Comparison of ENCODE assay signal across 9 mouse cellular contexts in genomic region chr11:60953803-60954202, GRCm38 (mm10). TPM values are rescaled to one million over a fixed set of nuclear protein-coding genes. Genes with fewer than 3 reads are reported as not detected.
DNase-seq lines count a peak whose midpoint lies in the region; ATAC-seq lines count a peak whose summit lies in the region.
"Had no signal": no experiment of that assay in that cellular context is flagged by ENCODE, and none has a peak within 500 bp of the region (broad histone marks: within the 10 kb centered on the region; RNA-seq: fewer than 3 reads in every experiment).

No protein-coding gene starts in this region.

- H3K4me2 ChIP-seq in forebrain, embryonic 11.5 days (ENCODE audit: low read depth, low read length, severe bottlenecking): no peak overlapping the region
- peak overlapping the region; percentile 24 for H3K4me2 ChIP-seq in heart, embryonic 15.5 days
- H3K4me2 ChIP-seq in liver, embryonic 12.5 days: no peak overlapping the region
- H3K4me2 ChIP-seq in neural tube, embryonic 11.5 days (ENCODE audit: low read depth): peak overlapping the region; percentile 20; the same call in 1 of the 2 replicates
- H3K4me2 ChIP-seq in stomach, embryonic 15.5 days: 0 out of 2 replicates have a peak overlapping the region, but pooled peaks have one; percentile 17

- ATAC-seq in forebrain, embryonic 11.5 days (replicated peaks; ENCODE audit: low FRiP score): peak; percentile 94
- peak; percentile 95 for ATAC-seq in heart, embryonic 15.5 days (replicated peaks; ENCODE audit: insufficient number of reproducible peaks, insufficient read depth, low FRiP score, low read depth)
- peak; percentile 85 for ATAC-seq in liver, embryonic 12.5 days
- peak; percentile 90 for ATAC-seq in neural tube, embryonic 11.5 days (ENCODE audit: insufficient read depth, low FRiP score, low TSS enrichment)
- ATAC-seq in stomach, embryonic 15.5 days (ENCODE audit: insufficient read depth, low FRiP score, low read depth): peak; percentile 95

- H3K36me3 ChIP-seq in forebrain, embryonic 11.5 days (ENCODE audit: control insufficient read depth, insufficient read depth, low read length): no peaks in the 10 kb centered on the region
- peaks cover 23% of the 10 kb centered on the region; the same call in 1 of the 2 replicates for H3K36me3 ChIP-seq in heart, embryonic 15.5 days
- peaks cover 47% of the 10 kb centered on the region for H3K36me3 ChIP-seq in liver, embryonic 12.5 days
- H3K36me3 ChIP-seq in neural tube, embryonic 11.5 days (ENCODE audit: control insufficient read depth, insufficient read depth, low read length): peaks cover 2% of the 10 kb centered on the region; the same call in 1 of the 2 replicates
- peaks cover 28% of the 10 kb centered on the region for H3K36me3 ChIP-seq in stomach, embryonic 15.5 days

- no peak overlapping the region for H3K4me3 ChIP-seq in forebrain, embryonic 11.5 days (ENCODE audit: low read depth, low read length)
- H3K4me3 ChIP-seq in heart, embryonic 15.5 days: no peak overlapping the region
- no peak overlapping the region for H3K4me3 ChIP-seq in liver, embryonic 12.5 days
- H3K4me3 ChIP-seq in neural tube, embryonic 11.5 days (ENCODE audit: low read depth, low read length): no peak overlapping the region
- H3K4me3 ChIP-seq in stomach, embryonic 15.5 days (replicated peaks): no peak overlapping the region

- peak; percentile 80 to 82 for DNase-seq in B cell, adult 2 months
- DNase-seq in c-Kit-positive CD71-positive TER-119-negative erythroid progenitor cells, embryonic 14.5 days (ENCODE audit: low read depth): peak; percentile 80
- DNase-seq in forebrain, embryonic 11.5 days (ENCODE audit: low spot score): peak; percentile 93
- DNase-seq in kidney, postnatal 14 days: peak; percentile 95
- DNase-seq in neural tube, embryonic 11.5 days (ENCODE audit: low spot score): peak; percentile 92

- WGBS in forebrain, embryonic 11.5 days: 6% methylated on average over 15 of the region's 15 CpGs
- 2% methylated on average over 15 of the region's 15 CpGs for WGBS in heart, embryonic 15.5 days
- 19% methylated on average over 15 of the region's 15 CpGs for WGBS in liver, embryonic 12.5 days (ENCODE audit: insufficient replicate concordance)
- WGBS in neural tube, embryonic 11.5 days: 10% methylated on average over 15 of the region's 15 CpGs
- WGBS in stomach, embryonic 15.5 days: 8% methylated on average over 15 of the region's 15 CpGs

- no peaks in the 10 kb centered on the region for H3K27me3 ChIP-seq in forebrain, embryonic 11.5 days (ENCODE audit: control insufficient read depth, insufficient read depth, low read length)
- H3K27me3 ChIP-seq in heart, embryonic 15.5 days: no peaks in the 10 kb centered on the region
- peaks cover 15% of the 10 kb centered on the region; the same call in 1 of the 2 replicates for H3K27me3 ChIP-seq in liver, embryonic 12.5 days (replicated peaks)
- H3K27me3 ChIP-seq in neural tube, embryonic 11.5 days (ENCODE audit: control insufficient read depth, insufficient read depth, low read length): no peaks in the 10 kb centered on the region
- no peaks in the 10 kb centered on the region for H3K27me3 ChIP-seq in stomach, embryonic 15.5 days (replicated peaks)

- H3K4me1 ChIP-seq in forebrain, embryonic 11.5 days (replicated peaks; ENCODE audit: control insufficient read depth, insufficient read depth, low read length): no peaks in the 10 kb centered on the region
- H3K4me1 ChIP-seq in heart, embryonic 15.5 days (replicated peaks): peaks cover 13% of the 10 kb centered on the region
- peaks cover 14% of the 10 kb centered on the region for H3K4me1 ChIP-seq in liver, embryonic 12.5 days
- H3K4me1 ChIP-seq in neural tube, embryonic 11.5 days (ENCODE audit: control insufficient read depth, insufficient read depth, low read length): no peaks in the 10 kb centered on the region; the same call in 1 of the 2 replicates
- H3K4me1 ChIP-seq in stomach, embryonic 15.5 days: no peaks in the 10 kb centered on the region

- no peaks in the 10 kb centered on the region for H3K9me3 ChIP-seq in forebrain, embryonic 11.5 days (ENCODE audit: control insufficient read depth, low read length)
- H3K9me3 ChIP-seq in heart, embryonic 15.5 days (replicated peaks): no peaks in the 10 kb centered on the region
- H3K9me3 ChIP-seq in liver, embryonic 12.5 days (replicated peaks): no peaks in the 10 kb centered on the region
- no peaks in the 10 kb centered on the region for H3K9me3 ChIP-seq in neural tube, embryonic 11.5 days (ENCODE audit: control insufficient read depth, low read length)
- no peaks in the 10 kb centered on the region for H3K9me3 ChIP-seq in stomach, embryonic 15.5 days
- H3K9me3 ChIP-seq: G1E had no signal

- H3K9ac ChIP-seq in forebrain, embryonic 11.5 days (ENCODE audit: low read length): no peak overlapping the region
- no peak overlapping the region for H3K9ac ChIP-seq in heart, embryonic 15.5 days
- H3K9ac ChIP-seq in liver, embryonic 12.5 days: no peak overlapping the region
- H3K9ac ChIP-seq in neural tube, embryonic 11.5 days (ENCODE audit: low read length): no peak overlapping the region
- H3K9ac ChIP-seq in stomach, embryonic 15.5 days: no peak overlapping the region

- no peak overlapping the region for H3K27ac ChIP-seq in forebrain, embryonic 11.5 days (ENCODE audit: low read depth, low read length)
- H3K27ac ChIP-seq in heart, embryonic 15.5 days: no peak overlapping the region
- no peak overlapping the region for H3K27ac ChIP-seq in liver, embryonic 12.5 days
- H3K27ac ChIP-seq in neural tube, embryonic 11.5 days (ENCODE audit: low read depth, low read length): no peak overlapping the region
- no peak overlapping the region for H3K27ac ChIP-seq in stomach, embryonic 15.5 days

RNA-seq across cellular contexts. Expression of gene Map2k3, which starts 22.0 kb away (rescaled TPM):
- 47.3 and 51.0 TPM in 2 replicates for polyA plus RNA-seq in forebrain, embryonic 11.5 days (2014; fragmentation: Nextera tagmentation; extraction: Ambion mirVana)
- 53.3 and 76.0 TPM in 2 replicates for polyA plus RNA-seq in heart, embryonic 15.5 days (2015; fragmentation: Nextera tagmentation; extraction: Ambion mirVana)
- 170 and 173 TPM in 2 replicates for polyA plus RNA-seq in liver, embryonic 12.5 days (2016; fragmentation: Nextera tagmentation; extraction: Ambion mirVana)
- 48.3 and 52.2 TPM in 2 replicates for polyA plus RNA-seq in neural tube, embryonic 11.5 days (2014; fragmentation: Nextera tagmentation; extraction: Ambion mirVana)
- 116 and 121 TPM in 2 replicates for polyA plus RNA-seq in stomach, embryonic 15.5 days (2015; fragmentation: Nextera tagmentation; extraction: Ambion mirVana)

RNA-seq across cellular contexts. Expression of gene Natd1, which starts 39.3 kb away (rescaled TPM):
- polyA plus RNA-seq in forebrain, embryonic 11.5 days (2014; fragmentation: Nextera tagmentation; extraction: Ambion mirVana): 25.7 and 26.1 TPM in 2 replicates
- polyA plus RNA-seq in heart, embryonic 15.5 days (2015; fragmentation: Nextera tagmentation; extraction: Ambion mirVana): 11.9 and 22.3 TPM in 2 replicates
- 9.3 and 9.6 TPM in 2 replicates for polyA plus RNA-seq in liver, embryonic 12.5 days (2016; fragmentation: Nextera tagmentation; extraction: Ambion mirVana)
- 26.1 and 29.7 TPM in 2 replicates for polyA plus RNA-seq in neural tube, embryonic 11.5 days (2014; fragmentation: Nextera tagmentation; extraction: Ambion mirVana)
- polyA plus RNA-seq in stomach, embryonic 15.5 days (2015; fragmentation: Nextera tagmentation; extraction: Ambion mirVana): 12.1 and 15.0 TPM in 2 replicates

Comparison
In these comparisons a context has a peak if more than half of its experiments do, and no peak if none do; other contexts are left out.
1. H3K4me2 ChIP-seq: peak in heart, embryonic 15.5 days (single experiment), neural tube, embryonic 11.5 days (single experiment) and stomach, embryonic 15.5 days (single experiment); none in forebrain, embryonic 11.5 days (single experiment) and liver, embryonic 12.5 days (single experiment).
2. Peak in every context shown above with its lines, with median percentiles within 50 percentile points of each other: DNase-seq and ATAC-seq.